Mouse (Mus musculus): ENCODE results near the gene Mrpl10.
A peak's percentile ranks its signal among the peaks of the same experiment; 100 is the strongest.

Mrpl10 gene

GRCm38 (mm10) chr11:97029686-97030417 is 11.5 kb upstream of the Mrpl10 start, which contains the start of gene Scrn2:
Gene Scrn2, plus strand, starts transcription at chr11:97029938.
- DNase-seq, result peak; percentile 89 to 91

- DNase-seq, result no peak
These were observed 10.9 kb upstream of the Mrpl10 start for GRCm38 (mm10) chr11:97030426-97030825.

GRCm38 (mm10) chr11:97031977-97032376 is 9.4 kb upstream of the Mrpl10 start:
- no peak for DNase-seq

- no peak for DNase-seq
These were observed 8.9 kb upstream of the Mrpl10 start for GRCm38 (mm10) chr11:97032499-97032898.

- no peak for DNase-seq
These were observed 7.6 kb upstream of the Mrpl10 start for GRCm38 (mm10) chr11:97033781-97034180.

GRCm38 (mm10) chr11:97036141-97036540 is 5.2 kb upstream of the Mrpl10 start:
- DNase-seq, result peak; percentile 67 to 80

- no peak for DNase-seq
These were observed 2.5 kb upstream of the Mrpl10 start for GRCm38 (mm10) chr11:97038881-97039280.

- no peak for DNase-seq
These were observed 899 bp upstream of the Mrpl10 start for GRCm38 (mm10) chr11:97040301-97041021.

- no peak for DNase-seq
These were observed 3.5 kb downstream of the Mrpl10 start for GRCm38 (mm10) chr11:97044902-97045301.

GRCm38 (mm10) chr11:97045861-97046260 is 4.5 kb downstream of the Mrpl10 start:
- no peak for DNase-seq

- no peak for DNase-seq
These were observed 6.8 kb downstream of the Mrpl10 start for GRCm38 (mm10) chr11:97048090-97048650.

GRCm38 (mm10) chr11:97049492-97050085 is 8.2 kb downstream of the Mrpl10 start:
- no peak for DNase-seq

GRCm38 (mm10) chr11:97050216-97050943 is 9.0 kb downstream of the Mrpl10 start, which contains the start of gene Osbpl7:
Gene Osbpl7, plus strand, starts transcription at chr11:97050628.
- DNase-seq, result peak; percentile 79 to 85

- peak; percentile 29 to 52 for DNase-seq
These were observed 9.7 kb downstream of the Mrpl10 start for GRCm38 (mm10) chr11:97050944-97051586.

GRCm38 (mm10) chr11:97052219-97052646 is 10.9 kb downstream of the Mrpl10 start:
- DNase-seq, result no peak

- DNase-seq, result peak in 1 of 2 experiments; percentile 9
These were observed 22.0 kb downstream of the Mrpl10 start for GRCm38 (mm10) chr11:97063274-97063920.

GRCm38 (mm10) chr11:97063921-97064295 is 22.5 kb downstream of the Mrpl10 start:
- no peak for DNase-seq

- no peak for DNase-seq
These were observed 24.4 kb downstream of the Mrpl10 start for GRCm38 (mm10) chr11:97065538-97066295.

GRCm38 (mm10) chr11:97066656-97067360 is 25.4 kb downstream of the Mrpl10 start:
- no peak for DNase-seq

GRCm38 (mm10) chr11:97069333-97069732 is 28.0 kb downstream of the Mrpl10 start:
- peak in 1 of 2 experiments; percentile 43 for DNase-seq
